Mouse (Mus musculus) spleen, postnatal 0 days (tissue): ENCODE measurements around the gene Cep57l1. TPM values are rescaled to one million over a fixed set of nuclear protein-coding genes. Genes with fewer than 3 reads are reported as not detected.

Source experiments
- polyA plus RNA-seq: library from polyadenylated mRNA; unstranded; fragments of >200 nt; fragmentation: Nextera tagmentation; extraction: Ambion mirVana; gene quantifications from 2 replicates; pipeline ENCODE4 v1.2.1, GENCODE M21; 2015

Cep57l1 gene
- polyA plus RNA-seq = 15.7 and 16.3 TPM in 2 replicates

GRCm38 (mm10) chr10:41809771-41810563 is at the start of gene Cep57l1, which contains the start of gene Sesn1:
Gene Cep57l1 (minus strand): TSS chr10:41809871.
Gene Sesn1 (plus strand): TSS chr10:41809935.

GRCm38 (mm10) chr10:41716029-41716897 is 93.4 kb downstream of the Cep57l1 start, which contains the start of gene Ccdc162:
Gene Ccdc162 (minus strand): TSS chr10:41716634.

Other genes starting within 250 kb of the Cep57l1 start
- gene Ccdc162, start 93.2 kb downstream of the Cep57l1 start, polyA plus RNA-seq = 0.16 TPM in 1 of 2 replicates, not detected in the other
- 27.6 and 29.1 TPM in 2 replicates for gene Sesn1, start 64 bp upstream of the Cep57l1 start, polyA plus RNA-seq
- gene Armc2, start 208.6 kb upstream of the Cep57l1 start, polyA plus RNA-seq = 0.11 and 0.35 TPM in 2 replicates